Mouse (Mus musculus) neural tube, embryonic 15.5 days (tissue): Measurements from ENCODE around the gene Pkd1. TPM values are rescaled to one million over a fixed set of nuclear protein-coding genes. Genes with fewer than 3 reads are reported as not detected.
A peak's percentile ranks its signal among the peaks of the same experiment; 100 is the strongest.

Experiments used
- ATAC-seq: fragments of 200-750 bp; cut with Nextera tagmentation; 2 replicates; pipeline ENCODE4 v1.8.0; 2017; ENCODE audit warnings: mild to moderate bottlenecking, moderate TSS enrichment, moderate library complexity; ENCODE audit not compliant: low FRiP score
- H3K27ac ChIP-seq: fragments of 300-500 bp; sonication (generic); replicated peaks from 2 replicates; pipeline ENCODE4 v1.5.1; 2015; ENCODE audit warnings: mild to moderate bottlenecking, inconsistent platforms
- H3K27me3 ChIP-seq: fragments of 300-500 bp; sonication (generic); replicated peaks from 2 replicates; pipeline ENCODE4 v1.6.1; 2015; ENCODE audit warnings: inconsistent platforms
- H3K36me3 ChIP-seq: fragments of 300-500 bp; sonication (generic); 2 replicates; pipeline ENCODE4 v1.6.1; 2015; ENCODE audit warnings: inconsistent platforms
- H3K4me1 ChIP-seq: fragments of 300-500 bp; sonication (generic); 2 replicates; pipeline ENCODE4 v1.6.1; 2015; ENCODE audit warnings: inconsistent platforms
- H3K4me2 ChIP-seq: fragments of 300-500 bp; sonication (generic); 2 replicates; pipeline ENCODE4 v1.6.1; 2015; ENCODE audit warnings: inconsistent platforms, mild to moderate bottlenecking, moderate library complexity
- H3K4me3 ChIP-seq: fragments of 300-500 bp; sonication (generic); replicated peaks from 2 replicates; pipeline ENCODE4 v1.5.1; 2015; ENCODE audit warnings: mild to moderate bottlenecking, inconsistent platforms
- H3K9ac ChIP-seq: fragments of 300-500 bp; sonication (generic); replicated peaks from 2 replicates; pipeline ENCODE4 v1.6.1; 2015; ENCODE audit warnings: mild to moderate bottlenecking, inconsistent platforms
- H3K9me3 ChIP-seq: fragments of 300-500 bp; sonication (generic); replicated peaks from 2 replicates; pipeline ENCODE4 v1.6.1; 2016; ENCODE audit warnings: inconsistent platforms
- WGBS: fragments of 180-500 bp; shearing (Covaris S2); methylation state at CpG from one replicate; pipeline ENCODE4 v1.1.7; 2015; ENCODE audit warnings: mixed read lengths; 5-methylcytosine and 5-hydroxymethylcytosine counted together
- polyA plus RNA-seq: library from polyadenylated mRNA; unstranded; fragments of >200 nt; fragmentation: Nextera tagmentation; extraction: Ambion mirVana; gene quantifications from 2 replicates; pipeline ENCODE4 v1.2.1, GENCODE M21; 2015

Pkd1 gene
- polyA plus RNA-seq, 1 experiment from 2014 or later: 31.2 TPM

DNA sequence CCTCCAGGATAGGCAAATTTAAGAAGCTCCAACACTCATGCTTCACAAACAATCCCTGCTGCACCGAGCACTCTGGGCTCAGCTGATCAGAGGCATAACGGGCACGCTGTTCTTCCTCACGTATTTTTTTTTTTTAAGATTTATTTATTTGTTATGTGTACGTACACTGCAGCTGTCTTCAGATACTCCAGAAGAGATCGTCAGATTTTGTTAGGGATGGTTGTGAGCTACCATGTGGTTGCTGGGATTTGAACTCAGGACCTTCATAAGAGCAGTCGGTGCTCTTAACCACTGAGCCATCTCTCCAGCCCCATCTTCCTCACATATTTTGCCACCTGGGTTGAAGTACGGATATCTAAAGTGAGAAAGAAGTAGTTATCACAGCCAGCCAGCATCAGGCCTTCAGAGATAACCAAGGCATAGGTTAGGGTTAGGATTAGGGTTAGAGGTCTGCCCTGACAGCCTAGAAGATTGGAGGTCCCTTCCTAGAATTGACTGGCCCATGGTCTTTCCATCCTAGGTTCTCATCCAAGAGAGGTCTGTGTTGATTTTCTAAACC is 15.4 kb upstream of the Pkd1 start, which contains the start of gene Rab26:
Rab26 (minus strand) TSS at position 51 of the 559 bp plus-strand sequence.
- peak within 1 kb of the TSS; percentile 75 for H3K4me2 ChIP-seq
- 87% methylated on average over 8 of the region's 8 CpGs for WGBS
- ATAC-seq: no peak
- peak within 1 kb of the TSS; percentile 48 for H3K9ac ChIP-seq
- no peaks in the 10 kb centered on the region for H3K27me3 ChIP-seq
- no peaks in the 10 kb centered on the region for H3K36me3 ChIP-seq
- peak within 1 kb of the TSS; percentile 39 for H3K4me3 ChIP-seq
- no peaks in the 10 kb centered on the region for H3K9me3 ChIP-seq
- no peak within 1 kb of the TSS for H3K27ac ChIP-seq
- H3K4me1 ChIP-seq: peaks cover 48% of the 10 kb centered on the region

DNA sequence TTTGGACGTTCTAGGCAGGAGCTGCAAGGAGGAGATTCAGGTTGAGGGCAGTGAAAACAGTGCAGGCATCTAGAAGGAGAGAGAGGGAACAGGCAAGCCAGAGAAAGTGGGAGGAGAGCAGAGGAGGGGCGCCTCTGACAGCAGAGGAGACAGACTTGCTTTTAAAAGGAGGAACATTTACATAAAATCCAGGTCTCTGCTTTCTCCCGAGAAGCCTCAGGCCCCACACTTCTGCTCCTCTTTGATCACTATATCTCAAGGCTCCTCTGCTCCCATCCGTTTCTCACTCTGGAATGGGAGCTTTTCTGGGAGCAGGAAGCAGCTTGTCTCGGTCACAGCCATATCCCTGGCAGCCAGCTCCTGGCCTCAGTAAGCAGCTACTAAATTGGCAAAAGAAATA is 14.3 kb upstream of the Pkd1 start:
- Histone ChIP-seq H3K4me2 (no peak overlapping the region), H3K4me3 (no peak overlapping the region), H3K27me3 (no peaks in the 10 kb centered on the region), H3K9me3 (no peaks in the 10 kb centered on the region), H3K4me1 (peaks cover 38% of the 10 kb centered on the region), H3K9ac (no peak overlapping the region), H3K36me3 (no peaks in the 10 kb centered on the region), H3K27ac (no peak overlapping the region)
- ATAC-seq: no peak
- 59% methylated on average over 5 of the region's 5 CpGs for WGBS

DNA sequence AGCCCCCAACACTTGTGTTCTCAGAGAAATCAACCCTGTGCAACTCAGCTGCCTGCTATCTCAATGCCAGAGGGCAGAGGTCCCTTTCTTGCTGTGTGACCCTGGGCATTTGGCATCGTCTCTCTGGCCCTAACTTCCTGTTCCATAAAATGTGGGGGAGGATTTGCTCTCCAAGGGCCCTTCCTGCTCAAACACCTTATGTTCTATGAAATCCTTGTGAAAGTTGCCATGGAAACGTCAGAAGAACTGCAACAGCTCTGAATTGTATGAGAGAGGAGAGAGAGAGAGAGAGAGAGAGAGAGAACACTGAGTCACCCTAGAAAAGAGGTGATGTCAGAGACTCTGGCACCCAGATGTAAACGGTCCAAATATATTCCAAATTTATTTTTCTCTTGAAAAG is 12.1 kb upstream of the Pkd1 start:
- H3K9me3 ChIP-seq: no peaks in the 10 kb centered on the region
- peaks cover 15% of the 10 kb centered on the region for H3K4me1 ChIP-seq
- H3K9ac ChIP-seq: no peak overlapping the region
- WGBS: 41% methylated on average over 3 of the region's 3 CpGs
- no peak overlapping the region for H3K4me2 ChIP-seq
- 0 out of 2 replicates have a peak overlapping the region, but pooled peaks have one; percentile 19 for H3K27ac ChIP-seq
- ATAC-seq: no peak
- no peaks in the 10 kb centered on the region for H3K36me3 ChIP-seq
- no peak overlapping the region for H3K4me3 ChIP-seq
- H3K27me3 ChIP-seq: no peaks in the 10 kb centered on the region

DNA sequence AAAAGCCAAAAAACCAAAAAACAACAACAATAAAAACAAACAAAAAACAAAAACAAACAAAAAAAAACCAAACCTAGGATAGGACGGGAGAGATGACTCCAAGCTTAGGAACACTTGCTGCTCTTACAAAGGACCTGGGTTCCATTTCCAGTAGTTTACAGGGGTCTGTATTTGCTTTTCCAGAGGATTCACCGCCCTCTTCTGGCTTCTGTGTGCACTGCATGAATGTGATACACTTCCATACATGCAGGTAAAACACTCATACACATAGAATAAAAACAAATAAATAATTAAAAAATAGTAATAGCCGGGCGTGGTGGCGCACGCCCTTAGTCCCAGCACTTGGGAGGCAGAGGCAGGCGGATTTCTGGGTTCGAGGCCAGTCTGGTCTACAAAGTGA is 10.7 kb upstream of the Pkd1 start:
- ATAC-seq: no peak
- H3K4me2 ChIP-seq: no peak overlapping the region
- whole genome bisulfite sequencing: 73% methylated on average over 8 of the region's 8 CpGs
- no peak overlapping the region for H3K4me3 ChIP-seq
- H3K36me3 ChIP-seq: no peaks in the 10 kb centered on the region
- H3K9me3 ChIP-seq: no peaks in the 10 kb centered on the region
- peaks cover 3% of the 10 kb centered on the region; the same call in 1 of the 2 replicates for H3K4me1 ChIP-seq
- no peak overlapping the region for H3K9ac ChIP-seq
- no peak overlapping the region for H3K27ac ChIP-seq
- H3K27me3 ChIP-seq: no peaks in the 10 kb centered on the region

DNA sequence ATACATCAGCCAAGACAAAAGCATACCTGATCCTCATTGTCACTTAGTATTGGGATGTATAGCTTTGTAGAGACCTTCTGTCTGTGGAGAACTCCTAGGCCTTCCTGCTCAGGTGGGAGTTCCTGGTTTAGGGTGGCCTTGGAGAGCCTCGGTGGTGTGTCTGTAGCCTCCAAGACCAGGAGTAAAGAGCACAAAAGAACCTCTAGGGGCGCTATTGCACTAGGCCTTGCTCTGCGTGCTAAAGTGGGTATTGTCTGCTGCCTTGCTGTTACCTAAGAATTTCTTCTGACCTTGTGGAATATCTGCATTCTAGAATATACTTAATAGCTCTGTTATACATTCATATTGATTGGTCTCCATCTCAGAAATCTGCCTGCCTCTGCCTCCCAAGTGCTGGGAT is 9.3 kb upstream of the Pkd1 start:
- Histone ChIP-seq H3K9ac (no peak overlapping the region), H3K9me3 (no peaks in the 10 kb centered on the region), H3K4me1 (peaks cover 8% of the 10 kb centered on the region; the same call in 1 of the 2 replicates), H3K27ac (no peak overlapping the region), H3K4me2 (no peak overlapping the region), H3K36me3 (no peaks in the 10 kb centered on the region), H3K27me3 (no peaks in the 10 kb centered on the region), H3K4me3 (no peak overlapping the region)
- no peak for ATAC-seq
- WGBS: 10% methylated on average over 3 of the region's 3 CpGs

DNA sequence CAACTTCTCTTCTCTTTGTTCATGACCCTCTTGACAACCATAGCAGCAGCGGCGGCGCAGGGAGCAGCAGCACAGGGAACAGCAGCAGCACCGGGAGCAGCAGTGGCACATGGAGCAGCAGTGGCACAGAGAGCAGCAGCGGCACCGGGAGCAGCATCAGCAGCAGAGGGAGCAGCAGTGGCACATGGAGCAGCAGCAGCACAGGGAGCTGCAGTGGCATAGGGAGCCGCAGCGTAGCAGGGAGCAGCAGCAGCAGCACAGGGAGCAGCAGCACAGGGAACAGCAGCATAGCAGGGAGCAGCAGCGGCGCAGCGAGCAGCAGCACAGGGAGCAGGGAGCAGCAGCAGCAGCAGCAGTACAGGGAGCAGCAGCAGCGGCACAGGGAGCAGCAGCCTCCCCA is 5.0 kb upstream of the Pkd1 start:
- Histone ChIP-seq H3K27ac (no peak overlapping the region), H3K4me3 (no peak overlapping the region), H3K4me2 (peak overlapping the region; percentile 7; the same call in 1 of the 2 replicates), H3K9ac (no peak overlapping the region), H3K36me3 (no peaks in the 10 kb centered on the region), H3K27me3 (no peaks in the 10 kb centered on the region; the same call in 1 of the 2 replicates), H3K4me1 (peaks cover 15% of the 10 kb centered on the region), H3K9me3 (no peaks in the 10 kb centered on the region)
- no peak for ATAC-seq
- WGBS: 14% methylated on average over 12 of the region's 12 CpGs

DNA sequence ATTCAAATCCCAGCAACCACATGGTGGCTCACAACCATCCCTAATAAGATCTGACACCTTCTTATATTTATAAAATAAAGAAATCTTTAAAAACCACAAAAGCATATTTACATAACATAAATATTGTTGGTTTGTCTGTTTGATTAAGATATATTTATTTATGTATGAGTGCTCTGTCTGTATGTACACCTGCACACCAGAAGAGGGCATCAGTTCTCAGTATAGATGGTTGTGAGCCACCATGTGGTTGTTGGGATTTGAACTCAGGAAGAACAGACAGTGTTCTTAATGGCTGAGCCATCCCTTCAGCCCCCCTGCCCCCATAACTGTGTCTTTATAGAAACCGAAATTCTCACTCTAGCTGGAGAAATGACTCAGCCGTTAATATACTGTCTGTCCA is 4.4 kb upstream of the Pkd1 start:
- H3K4me2 ChIP-seq: no peak overlapping the region
- H3K27me3 ChIP-seq: no peaks in the 10 kb centered on the region; the same call in 1 of the 2 replicates
- H3K9me3 ChIP-seq: no peaks in the 10 kb centered on the region
- no peak overlapping the region for H3K27ac ChIP-seq
- H3K4me3 ChIP-seq: no peak overlapping the region
- 96% methylated on average over 2 of the region's 2 CpGs for WGBS
- H3K36me3 ChIP-seq: no peaks in the 10 kb centered on the region
- peaks cover 15% of the 10 kb centered on the region for H3K4me1 ChIP-seq
- no peak overlapping the region for H3K9ac ChIP-seq
- no peak for ATAC-seq

DNA sequence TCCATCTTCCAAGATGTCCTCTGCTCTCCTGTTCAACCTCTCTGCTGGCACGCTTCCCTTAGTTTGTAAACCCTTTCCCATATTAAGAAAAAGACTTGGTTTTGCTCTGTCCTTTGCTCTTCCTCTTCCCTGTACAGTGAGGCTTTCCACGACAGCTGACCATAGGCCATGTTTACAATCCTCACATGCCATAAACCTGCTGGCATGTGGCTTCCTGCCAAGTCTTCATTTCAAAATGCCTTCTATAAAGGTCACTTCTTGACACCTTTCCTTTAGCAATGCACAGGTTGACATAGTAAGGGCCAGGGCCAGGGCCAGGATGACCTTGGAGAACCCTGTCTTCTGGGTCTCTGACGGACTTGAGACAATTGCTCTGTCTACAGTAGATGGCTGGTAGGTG is 3.4 kb upstream of the Pkd1 start:
- Histone ChIP-seq H3K36me3 (no peaks in the 10 kb centered on the region), H3K4me2 (no peak overlapping the region), H3K27me3 (no peaks in the 10 kb centered on the region; the same call in 1 of the 2 replicates), H3K9ac (no peak overlapping the region), H3K4me3 (no peak overlapping the region), H3K9me3 (no peaks in the 10 kb centered on the region), H3K27ac (no peak overlapping the region), H3K4me1 (peaks cover 22% of the 10 kb centered on the region)
- ATAC-seq: no peak
- 79% methylated on average over 3 of the region's 3 CpGs for WGBS

DNA sequence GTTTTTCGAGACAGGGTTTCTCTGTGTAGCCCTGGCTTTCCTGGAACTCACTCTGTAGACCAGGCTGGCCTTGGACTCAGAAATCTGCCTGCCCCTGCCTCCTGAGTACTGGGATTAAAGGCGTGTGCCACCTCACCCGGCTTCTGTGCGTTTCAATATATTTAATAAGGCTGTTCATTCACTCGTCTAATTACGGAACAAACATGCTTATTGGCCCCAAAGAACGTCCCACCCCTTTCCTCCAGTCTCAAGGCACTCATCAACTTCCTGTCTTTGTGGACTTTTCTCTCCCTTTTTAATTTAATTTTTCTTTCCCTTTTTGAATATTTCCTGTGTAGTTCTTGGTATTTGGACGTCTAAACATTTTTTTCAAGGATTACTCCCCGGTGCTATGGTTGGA is 1.2 kb upstream of the Pkd1 start:
- peaks cover 41% of the 10 kb centered on the region for H3K4me1 ChIP-seq
- peak overlapping the region; percentile 86 for H3K4me2 ChIP-seq
- H3K27ac ChIP-seq: peak overlapping the region; percentile 78
- H3K9ac ChIP-seq: peak overlapping the region; percentile 45; the same call in 1 of the 2 replicates
- ATAC-seq: no peak
- H3K36me3 ChIP-seq: no peaks in the 10 kb centered on the region
- 37% methylated on average over 9 of the region's 9 CpGs for WGBS
- no peaks in the 10 kb centered on the region; the same call in 1 of the 2 replicates for H3K27me3 ChIP-seq
- H3K9me3 ChIP-seq: no peaks in the 10 kb centered on the region
- H3K4me3 ChIP-seq: peak overlapping the region; percentile 92

DNA sequence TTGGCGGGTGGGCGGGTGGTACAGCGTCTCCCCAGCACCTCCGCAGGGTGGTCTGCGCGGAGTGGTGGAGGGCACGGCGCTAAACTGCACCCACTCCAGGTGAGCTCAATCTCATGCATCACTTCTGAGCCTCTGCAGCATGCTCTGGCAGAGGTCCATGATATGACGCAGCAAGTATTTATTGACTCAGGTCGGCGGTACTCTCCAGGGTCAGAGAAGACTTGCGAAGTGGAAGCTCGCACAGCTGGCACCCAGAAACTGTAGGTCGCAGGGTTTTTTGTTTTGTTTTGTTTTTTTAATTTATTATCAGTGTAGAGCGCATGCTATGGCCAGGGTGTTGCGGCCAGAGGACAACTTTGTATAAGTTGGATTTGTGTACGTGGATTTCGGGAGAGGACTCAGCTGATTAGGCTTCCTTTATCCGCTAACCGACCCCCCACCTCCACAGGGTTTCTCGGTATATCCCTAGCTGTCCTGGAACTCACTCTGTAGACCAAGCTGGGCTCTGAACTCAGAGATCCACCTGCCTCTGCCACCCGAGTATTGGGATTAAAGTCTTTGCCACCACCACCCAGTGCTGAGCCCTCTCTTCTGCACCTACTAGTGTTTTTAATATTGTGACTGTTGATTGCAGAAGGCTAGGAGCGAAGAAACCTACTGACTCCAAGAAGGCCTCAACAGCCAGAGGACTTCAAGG is 565 bp upstream of the Pkd1 start:
- Histone ChIP-seq H3K36me3 (no peaks in the 10 kb centered on the region), H3K27ac (peak overlapping the region; percentile 78), H3K4me2 (peak overlapping the region; percentile 86), H3K4me3 (peak overlapping the region; percentile 92), H3K9me3 (no peaks in the 10 kb centered on the region), H3K4me1 (peaks cover 43% of the 10 kb centered on the region), H3K27me3 (no peaks in the 10 kb centered on the region; the same call in 1 of the 2 replicates), H3K9ac (peak overlapping the region; percentile 45)
- 5% methylated on average over 23 of the region's 23 CpGs for WGBS
- peak; percentile 13 for ATAC-seq

DNA sequence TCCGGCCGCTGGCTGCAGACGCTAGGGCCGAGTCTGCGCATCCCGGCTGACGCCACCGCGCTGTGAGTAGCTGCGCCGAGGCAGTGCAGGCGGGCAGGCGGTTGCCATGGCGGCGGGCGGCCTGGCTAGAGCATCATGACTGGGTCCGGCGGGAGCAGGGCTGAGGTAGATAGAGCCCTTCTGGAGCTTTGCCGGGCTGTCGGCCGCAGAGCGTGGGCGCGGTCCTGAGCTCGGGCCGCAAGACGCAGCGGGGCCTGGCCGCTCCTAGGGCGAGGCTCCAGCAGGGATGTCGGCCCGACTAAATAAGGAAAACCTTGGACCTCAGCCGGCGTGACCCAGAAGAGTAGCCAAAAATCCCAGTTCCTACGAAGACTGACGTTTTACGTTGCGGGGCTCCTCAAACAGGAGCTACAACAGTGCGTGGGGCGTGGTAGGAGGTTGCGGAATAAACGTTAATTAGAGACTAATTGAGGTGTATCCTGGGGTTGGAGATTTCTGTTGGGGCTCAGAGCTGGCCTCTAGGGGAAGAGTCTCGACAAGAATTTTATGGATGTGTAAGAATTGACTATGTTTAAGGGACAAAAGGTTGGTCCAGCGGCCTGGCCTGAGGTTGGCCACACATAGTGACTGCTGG is 899 bp downstream of the Pkd1 start:
- no peaks in the 10 kb centered on the region for H3K36me3 ChIP-seq
- no peaks in the 10 kb centered on the region for H3K9me3 ChIP-seq
- peak; percentile 79 for ATAC-seq
- peak overlapping the region; percentile 93 for H3K9ac ChIP-seq
- no peaks in the 10 kb centered on the region; the same call in 1 of the 2 replicates for H3K27me3 ChIP-seq
- H3K4me2 ChIP-seq: peak overlapping the region; percentile 86
- peak overlapping the region; percentile 92 for H3K4me3 ChIP-seq
- WGBS: under 1% methylated on average over 44 of the region's 44 CpGs
- peaks cover 47% of the 10 kb centered on the region for H3K4me1 ChIP-seq
- H3K27ac ChIP-seq: peak overlapping the region; percentile 95

DNA sequence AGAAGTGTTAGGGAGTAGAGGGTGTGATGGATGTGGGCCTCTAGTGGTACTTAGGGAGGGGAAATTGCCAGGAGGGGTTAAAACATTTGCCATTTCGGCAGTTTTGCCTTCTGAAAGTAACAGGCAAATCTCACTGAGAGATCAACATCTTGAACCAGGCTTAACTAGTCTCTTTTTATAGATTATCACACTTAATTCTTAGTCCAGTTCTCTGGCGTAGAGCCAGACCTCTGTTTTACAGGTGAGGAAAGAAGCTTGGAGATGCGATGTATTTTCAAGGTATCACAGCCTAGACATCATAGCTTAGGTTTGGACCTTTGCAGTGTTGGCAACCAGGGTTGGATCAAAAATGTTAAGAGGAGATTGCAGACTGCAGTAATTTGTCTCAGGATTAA is 1.4 kb downstream of the Pkd1 start:
- H3K4me3 ChIP-seq: peak overlapping the region; percentile 92
- H3K27me3 ChIP-seq: no peaks in the 10 kb centered on the region; the same call in 1 of the 2 replicates
- ATAC-seq: no peak
- H3K36me3 ChIP-seq: no peaks in the 10 kb centered on the region
- no peaks in the 10 kb centered on the region for H3K9me3 ChIP-seq
- H3K27ac ChIP-seq: peak overlapping the region; percentile 95
- peak overlapping the region; percentile 86 for H3K4me2 ChIP-seq
- 44% methylated on average over 3 of the region's 3 CpGs for WGBS
- H3K9ac ChIP-seq: peak overlapping the region; percentile 93
- H3K4me1 ChIP-seq: peaks cover 47% of the 10 kb centered on the region
